Mouse (Mus musculus) gastrocnemius, postnatal 10 days (tissue): ENCODE measurements around the gene Btnl4. TPM values are rescaled to one million over a fixed set of nuclear protein-coding genes. Genes with fewer than 3 reads are reported as not detected.
"Not testable (repeated sequence)": the region's sequence is repeated elsewhere in the genome, so short reads cannot be mapped to it uniquely, and the experiment has no call there.

Source experiments
- DNase-seq: peaks from one replicate; pipeline ENCODE4 v3.0.0; 2021; ENCODE audit warnings: mixed read lengths
- long read RNA-seq, 2 experiments: library from polyadenylated mRNA; stranded (forward); transcript quantifications; one replicate each; pipeline ENCODE4 v2.0.0; 2021
- total RNA-seq, 2 experiments: library from RNA; stranded (reverse); gene quantifications; 2 replicates each; pipeline ENCODE4 v1.2.3; 2021

Btnl4 gene
- total RNA-seq: not detected
- long read RNA-seq, experiment 1: 0 reads
- long read RNA-seq, experiment 2: 0 reads

GRCm38 (mm10) chr17:34477238-34478013 is at the start of gene Btnl4:
Gene Btnl4 (minus strand): TSS chr17:34477318.
- DNase-seq: not testable (repeated sequence)

- DNase-seq: no peak
Measured at GRCm38 (mm10) chr17:34519001-34519400, 41.9 kb upstream of the Btnl4 start.

GRCm38 (mm10) chr17:34518571-34518970 is 41.5 kb upstream of the Btnl4 start:
- DNase-seq: not testable (repeated sequence)

- DNase-seq: no peak
Measured at GRCm38 (mm10) chr17:34517795-34518194, 40.7 kb upstream of the Btnl4 start.

GRCm38 (mm10) chr17:34517252-34517651 is 40.1 kb upstream of the Btnl4 start, which contains the start of gene Btnl6:
Gene Btnl6 (minus strand): TSS chr17:34517352.
- no peak for DNase-seq

GRCm38 (mm10) chr17:34516514-34516913 is 39.4 kb upstream of the Btnl4 start:
- DNase-seq: no peak

- DNase-seq: not testable (repeated sequence)
Measured at GRCm38 (mm10) chr17:34511723-34512122, 34.6 kb upstream of the Btnl4 start.

- no peak for DNase-seq
Measured at GRCm38 (mm10) chr17:34507591-34507990, 30.5 kb upstream of the Btnl4 start.

GRCm38 (mm10) chr17:34497726-34498125 is 20.6 kb upstream of the Btnl4 start:
- DNase-seq: not testable (repeated sequence)

- not testable (repeated sequence) for DNase-seq
Measured at GRCm38 (mm10) chr17:34497319-34497718, 20.2 kb upstream of the Btnl4 start.

- DNase-seq: no peak
Measured at GRCm38 (mm10) chr17:34496539-34496938, 19.4 kb upstream of the Btnl4 start.

- DNase-seq: not testable (repeated sequence)
Measured at GRCm38 (mm10) chr17:34495156-34495555, 18.0 kb upstream of the Btnl4 start.

- DNase-seq: no peak
Measured at GRCm38 (mm10) chr17:34492796-34493195, 15.7 kb upstream of the Btnl4 start.

GRCm38 (mm10) chr17:34476427-34476826 is 691 bp downstream of the Btnl4 start:
- DNase-seq: no peak

- DNase-seq: no peak
Measured at GRCm38 (mm10) chr17:34475060-34475459, 2.1 kb downstream of the Btnl4 start.

- no peak for DNase-seq
Measured at GRCm38 (mm10) chr17:34470491-34470890, 6.6 kb downstream of the Btnl4 start.

- not testable (repeated sequence) for DNase-seq
Measured at GRCm38 (mm10) chr17:34465906-34466305, 11.2 kb downstream of the Btnl4 start.

GRCm38 (mm10) chr17:34459255-34459654 is 17.9 kb downstream of the Btnl4 start:
- no peak for DNase-seq

- no peak for DNase-seq
Measured at GRCm38 (mm10) chr17:34457668-34458067, 19.4 kb downstream of the Btnl4 start.

GRCm38 (mm10) chr17:34448473-34449041 is 28.6 kb downstream of the Btnl4 start:
- DNase-seq: no peak

GRCm38 (mm10) chr17:34441990-34442389 is 35.1 kb downstream of the Btnl4 start:
- DNase-seq: no peak

GRCm38 (mm10) chr17:34439795-34440194 is 37.3 kb downstream of the Btnl4 start:
- no peak for DNase-seq

GRCm38 (mm10) chr17:34438588-34438987 is 38.5 kb downstream of the Btnl4 start:
- DNase-seq: no peak

GRCm38 (mm10) chr17:34437606-34438005 is 39.5 kb downstream of the Btnl4 start:
- no peak for DNase-seq
